32 mouse cellular contexts compared by ENCODE assay signal in the genomic region with DNA sequence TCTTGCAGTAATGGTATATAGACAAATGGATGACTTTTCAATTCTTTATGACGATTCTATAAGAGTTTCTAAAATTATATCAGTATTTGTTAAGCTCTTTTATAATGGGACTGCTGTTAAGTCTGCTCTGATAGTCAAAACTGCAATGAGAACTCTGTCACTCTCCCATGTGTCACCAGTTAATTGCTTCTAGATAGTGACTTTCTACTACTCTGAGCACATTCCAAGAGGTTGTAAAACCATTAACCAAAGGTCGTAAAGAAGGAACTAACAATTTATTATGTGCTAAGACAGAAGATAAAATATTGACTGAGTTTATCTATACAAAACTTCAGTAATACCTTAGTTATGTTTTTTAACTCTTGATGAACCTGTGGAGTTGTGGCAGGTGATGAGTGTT. TPM values are rescaled to one million over a fixed set of nuclear protein-coding genes. Genes with fewer than 3 reads are reported as not detected.
"Had no signal": no experiment of that assay in that cellular context is flagged by ENCODE, and none has a peak within 500 bp of the region (broad histone marks: within the 10 kb centered on the region; RNA-seq: fewer than 3 reads in every experiment).

No protein-coding gene starts in this region.

- H3K4me2 ChIP-seq: embryonic facial prominence, embryonic 12.5 days; embryonic facial prominence, embryonic 13.5 days; embryonic facial prominence, embryonic 15.5 days; forebrain, embryonic 12.5 days; forebrain, embryonic 13.5 days; forebrain, embryonic 15.5 days had no signal

- H3K9me3 ChIP-seq: embryonic facial prominence, embryonic 10.5 days; embryonic facial prominence, embryonic 12.5 days; embryonic facial prominence, embryonic 13.5 days; embryonic facial prominence, embryonic 15.5 days; forebrain, embryonic 10.5 days; forebrain, embryonic 12.5 days; forebrain, embryonic 13.5 days; forebrain, embryonic 15.5 days had no signal

- ATAC-seq: forebrain, embryonic 13.5 days; forebrain, embryonic 14.5 days; forebrain, embryonic 15.5 days; forebrain, embryonic 16.5 days; forebrain, postnatal 0 days had no signal

- H3K4me1 ChIP-seq: embryonic facial prominence, embryonic 10.5 days; embryonic facial prominence, embryonic 12.5 days; embryonic facial prominence, embryonic 13.5 days; embryonic facial prominence, embryonic 15.5 days; forebrain, embryonic 10.5 days; forebrain, embryonic 12.5 days; forebrain, embryonic 13.5 days; forebrain, embryonic 15.5 days had no signal

- H3K27me3 ChIP-seq: embryonic facial prominence, embryonic 12.5 days; embryonic facial prominence, embryonic 13.5 days; embryonic facial prominence, embryonic 15.5 days; forebrain, embryonic 12.5 days; forebrain, embryonic 13.5 days; forebrain, embryonic 15.5 days had no signal

- DNase-seq: cerebellum, adult 2 months; cerebellum, adult 8-10 months; cerebellum, adult 9-10 months; cerebellum, adult 9-11 months; cerebellum, postnatal 10 days; cerebellum, postnatal 14 days; cerebellum, postnatal 25 days; cerebellum, postnatal 36 days; embryo, embryonic 11 days; forebrain, postnatal 0 days; gastrocnemius, adult 2 months; gastrocnemius, postnatal 10 days; gastrocnemius, postnatal 14 days; gastrocnemius, postnatal 25 days; gastrocnemius, postnatal 36 days; heart, adult 11 months; heart, adult 18-20 months; heart, adult 2 months had no signal

- H3K36me3 ChIP-seq: embryonic facial prominence, embryonic 10.5 days; embryonic facial prominence, embryonic 12.5 days; embryonic facial prominence, embryonic 13.5 days; embryonic facial prominence, embryonic 15.5 days; forebrain, embryonic 10.5 days; forebrain, embryonic 12.5 days; forebrain, embryonic 15.5 days had no signal

- H3K27ac ChIP-seq: embryonic facial prominence, embryonic 10.5 days; embryonic facial prominence, embryonic 12.5 days; embryonic facial prominence, embryonic 13.5 days; embryonic facial prominence, embryonic 15.5 days; forebrain, embryonic 10.5 days; forebrain, embryonic 12.5 days; forebrain, embryonic 13.5 days; forebrain, embryonic 15.5 days; gastrocnemius, adult 2 months; heart, adult 2 months had no signal

- H3K4me3 ChIP-seq: embryonic facial prominence, embryonic 10.5 days; embryonic facial prominence, embryonic 12.5 days; embryonic facial prominence, embryonic 13.5 days; embryonic facial prominence, embryonic 15.5 days; erythroblast, embryonic 14.5 days; forebrain, embryonic 10.5 days; forebrain, embryonic 12.5 days; forebrain, embryonic 13.5 days; forebrain, embryonic 15.5 days; gastrocnemius, adult 2 months; heart, adult 2 months had no signal

- H3K9ac ChIP-seq: embryonic facial prominence, embryonic 12.5 days; embryonic facial prominence, embryonic 13.5 days; embryonic facial prominence, embryonic 15.5 days; forebrain, embryonic 12.5 days; forebrain, embryonic 13.5 days; forebrain, embryonic 15.5 days; forebrain, postnatal 0 days had no signal

RNA-seq across cellular contexts. Expression of a gene that starts 37.5 kb away (rescaled TPM):
- total RNA-seq: common myeloid progenitor, adult 5-6 weeks; gastrocnemius, adult 2 months; gastrocnemius, postnatal 14 days; gastrocnemius, postnatal 25 days; granulocyte monocyte progenitor cell, adult 5-6 weeks; heart, adult 18-20 months; heart, adult 2 months had no signal
- polyA plus RNA-seq: erythroblast, embryonic 14.5 days; gonadal fat pad, adult 2 months; heart, adult 2 months had no signal
